Mouse (Mus musculus) lung, adult 2 months (tissue): ENCODE measurements at regions not wholly inside any gene's neighbourhood (a gene's known extent, or its start where the extent isn't known, plus 50 kb on each side); places are given as distances from the start of the nearest gene placed in this dataset.

Source experiments
- DNase-seq: peaks from one replicate; pipeline ENCODE4 v3.0.0; 2022
- H3K4me1 ChIP-seq: fragments of 200-500 bp; 2 replicates; pipeline ENCODE4 v1.6.1; 2011; ENCODE audit warnings: low read length; ENCODE audit not compliant: control insufficient read depth, insufficient read depth
- H3K4me3 ChIP-seq: fragments of 200-500 bp; replicated peaks from 2 replicates; pipeline ENCODE3; 2011; ENCODE audit warnings: low read depth, mild to moderate bottlenecking, control low read depth, low read length; ENCODE audit errors: extremely low read depth
- CTCF ChIP-seq: fragments of 200-500 bp; IDR thresholded peaks from 2 replicates; pipeline ENCODE4 v1.5.1; 2011; ENCODE audit warnings: mild to moderate bottlenecking, low read length, control low read depth; ENCODE audit not compliant: insufficient read depth
- POLR2A ChIP-seq: fragments of 200-500 bp; IDR thresholded peaks from 2 replicates; pipeline ENCODE4 v1.6.1; 2011; ENCODE audit warnings: low read depth, mild to moderate bottlenecking, control low read depth, low read length, borderline replicate concordance; ENCODE audit errors: extremely low read depth
- WGBS: fragments of 180-500 bp; shearing (Covaris S2); methylation state at CpG from one replicate; pipeline ENCODE4 v1.1.7; 2018; 5-methylcytosine and 5-hydroxymethylcytosine counted together

DNA sequence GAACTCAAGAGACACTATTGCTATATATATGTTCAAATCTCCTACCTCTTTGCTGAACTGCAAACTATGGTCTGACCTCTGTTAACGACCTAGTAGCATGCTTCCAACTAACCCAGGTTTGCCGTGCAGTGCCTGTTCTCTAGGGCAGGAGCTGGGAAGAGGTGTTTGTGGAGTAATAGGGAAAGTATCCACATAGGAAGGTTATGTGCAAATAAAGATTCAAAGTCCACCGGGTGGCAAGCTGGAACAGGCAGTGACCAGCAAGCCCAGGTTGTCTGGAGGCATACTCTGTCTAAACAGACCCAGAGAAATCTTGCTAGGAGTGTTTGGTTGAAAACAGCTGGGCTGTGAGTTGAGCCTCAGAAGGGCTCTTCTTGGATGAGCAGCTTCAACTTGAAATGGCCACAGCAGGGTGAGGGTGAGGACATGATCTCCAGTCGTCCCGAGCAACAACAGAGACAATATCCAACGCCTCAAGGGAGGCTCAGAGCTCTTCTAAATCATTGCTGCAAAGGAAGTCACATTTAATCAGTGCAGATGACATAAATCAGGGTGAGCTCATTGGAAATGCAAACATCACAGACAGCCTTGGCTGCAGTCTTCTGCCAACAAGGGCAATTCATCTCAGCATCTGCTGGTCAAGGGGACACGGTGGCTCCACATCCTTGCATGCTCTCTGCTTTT, 846.7 kb downstream of the Synb start:
- Histone ChIP-seq H3K4me3 (no peak overlapping the region), H3K4me1 (no peaks in the 10 kb centered on the region)
- WGBS = 50% methylated on average over 7 of the region's 7 CpGs
- DNase-seq = no peak
- TF ChIP-seq CTCF (no peak), POLR2A (no peak)

GRCm38 (mm10) chr14:68433326-68433725, 860.8 kb downstream of the Synb start:
- DNase-seq = no peak
- Histone ChIP-seq H3K4me1 (no peaks in the 10 kb centered on the region), H3K4me3 (no peak overlapping the region)
- TF ChIP-seq CTCF (no peak), POLR2A (no peak)
- 87% methylated on average over 9 of the region's 9 CpGs for WGBS

DNA sequence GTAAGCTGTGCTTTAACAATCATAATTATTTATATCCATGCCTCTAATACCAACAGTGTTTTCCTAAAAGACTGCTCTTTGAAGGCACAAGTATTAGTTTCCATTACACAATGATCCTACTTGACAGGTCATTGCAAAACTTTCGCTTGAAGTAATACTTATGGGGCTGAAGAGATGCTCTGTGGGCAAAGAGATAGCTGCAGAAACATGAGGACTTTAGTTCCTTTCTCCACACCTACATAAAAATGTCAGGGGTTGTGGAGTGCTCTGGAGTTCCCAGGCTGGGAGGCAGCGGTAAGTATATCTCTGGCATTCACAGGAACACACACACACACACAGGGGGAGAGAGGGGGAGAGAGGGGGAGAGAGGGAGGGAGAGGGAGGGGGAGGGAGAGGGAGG, 862.0 kb downstream of the Synb start:
- WGBS = 34% methylated on average over 2 of the region's 2 CpGs
- H3K4me1 ChIP-seq = peaks cover 2% of the 10 kb centered on the region; the same call in 1 of the 2 replicates
- TF ChIP-seq POLR2A = no peak
- TF ChIP-seq CTCF = no peak
- H3K4me3 ChIP-seq = no peak overlapping the region
- DNase-seq = peak; percentile 12

DNA sequence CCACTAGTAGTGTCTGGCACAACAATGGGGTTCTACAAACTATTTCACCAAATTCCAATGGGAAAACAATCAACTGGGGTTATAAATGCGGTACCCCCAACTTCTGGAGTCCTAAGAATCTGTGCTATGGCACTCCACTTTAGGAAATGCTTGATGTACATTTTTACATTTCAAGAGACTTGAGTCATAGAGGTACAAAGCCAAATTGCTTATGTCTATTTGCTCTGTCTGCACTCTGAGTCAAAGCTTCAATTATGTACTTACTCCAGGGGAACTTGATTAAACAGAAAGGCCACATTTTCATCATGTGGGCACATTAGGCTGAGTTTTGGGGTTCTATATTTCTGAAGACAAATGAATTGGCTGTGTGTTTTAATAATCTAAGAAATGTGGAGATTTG, 866.9 kb downstream of the Synb start:
- DNase-seq = no peak
- H3K4me1 ChIP-seq = peaks cover 2% of the 10 kb centered on the region; the same call in 1 of the 2 replicates
- WGBS = 64% methylated on average over 1 of the region's 1 CpGs

DNA sequence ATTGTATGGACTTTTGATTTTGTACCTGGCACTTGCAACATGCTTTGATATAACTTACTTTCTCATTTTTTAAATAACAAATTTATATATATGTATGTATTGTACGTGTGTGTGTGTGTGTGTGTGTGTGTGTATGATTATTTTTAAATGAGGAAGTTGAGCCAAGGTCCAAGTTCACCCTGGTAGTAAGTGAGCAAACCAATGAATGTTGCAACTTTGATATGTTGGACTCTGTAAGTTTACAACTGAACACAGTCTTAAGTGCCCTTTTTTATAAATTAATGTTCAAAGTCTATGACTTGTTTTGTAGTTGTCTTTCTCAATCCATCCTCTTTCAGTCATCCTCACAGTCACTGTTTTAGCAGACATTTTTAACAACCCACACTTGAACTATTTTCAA, 901.7 kb downstream of the Synb start:
- 58% methylated on average over 1 of the region's 1 CpGs for WGBS

More for the DNA sequence above, 866.9 kb downstream of the Synb start:
- H3K4me3 ChIP-seq = no peak overlapping the region
- TF ChIP-seq CTCF = no peak
- TF ChIP-seq POLR2A = no peak

GRCm38 (mm10) chr14:68391875-68392274, 902.2 kb downstream of the Synb start:
- H3K4me1 ChIP-seq = no peaks in the 10 kb centered on the region
- WGBS = 33% methylated on average over 3 of the region's 3 CpGs
- no peak for DNase-seq
- no peak overlapping the region for H3K4me3 ChIP-seq
- TF ChIP-seq CTCF = no peak
- TF ChIP-seq POLR2A = no peak

More for the DNA sequence above, 901.7 kb downstream of the Synb start:
- TF ChIP-seq CTCF (no peak), POLR2A (no peak)
- Histone ChIP-seq H3K4me3 (no peak overlapping the region), H3K4me1 (no peaks in the 10 kb centered on the region)
- no peak for DNase-seq

DNA sequence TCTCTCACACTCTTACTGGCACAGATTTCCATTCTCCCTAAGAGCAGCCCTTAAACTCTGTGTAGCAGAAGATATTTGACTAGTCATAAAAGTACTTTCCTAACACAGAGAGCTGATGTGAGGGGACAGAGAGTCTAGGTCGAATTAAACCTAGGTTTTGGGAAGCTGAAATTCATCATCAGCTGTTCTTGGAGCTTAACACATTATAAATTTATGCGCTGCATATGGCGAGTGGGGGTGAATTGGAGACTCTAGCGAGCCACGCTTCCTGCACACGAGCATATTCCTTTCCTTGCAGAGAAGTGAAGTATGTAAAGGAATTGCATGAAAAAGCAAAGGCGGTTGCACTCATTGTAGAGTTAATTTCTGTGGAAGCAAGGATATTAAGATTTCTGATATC, 912.4 kb downstream of the Synb start:
- Histone ChIP-seq H3K4me1 (no peaks in the 10 kb centered on the region), H3K4me3 (no peak overlapping the region)
- WGBS = 69% methylated on average over 7 of the region's 7 CpGs
- TF ChIP-seq POLR2A (no peak), CTCF (no peak)
- DNase-seq = no peak

DNA sequence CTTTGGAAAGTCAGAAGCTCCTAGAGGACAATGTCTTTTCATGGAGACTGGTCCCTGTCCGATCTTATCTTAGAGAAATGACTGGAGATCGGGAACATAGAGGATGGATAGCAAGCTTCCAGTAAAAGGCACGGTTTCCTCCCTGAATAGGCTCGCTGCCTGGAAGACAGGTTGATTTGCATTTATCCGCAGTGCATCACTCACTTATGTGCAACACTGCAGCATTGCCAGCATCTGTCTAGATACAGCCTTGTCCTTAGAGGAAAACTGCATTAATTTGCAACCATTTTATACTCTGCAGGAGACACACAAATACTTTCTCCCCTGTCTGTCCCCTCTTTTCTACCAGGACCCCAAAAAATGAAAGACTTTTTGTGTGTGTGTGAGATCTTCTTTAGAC, 926.4 kb downstream of the Synb start:
- Histone ChIP-seq H3K4me1 (no peaks in the 10 kb centered on the region), H3K4me3 (no peak overlapping the region)
- TF ChIP-seq CTCF (no peak), POLR2A (no peak)
- no peak for DNase-seq
- 79% methylated on average over 5 of the region's 5 CpGs for WGBS

DNA sequence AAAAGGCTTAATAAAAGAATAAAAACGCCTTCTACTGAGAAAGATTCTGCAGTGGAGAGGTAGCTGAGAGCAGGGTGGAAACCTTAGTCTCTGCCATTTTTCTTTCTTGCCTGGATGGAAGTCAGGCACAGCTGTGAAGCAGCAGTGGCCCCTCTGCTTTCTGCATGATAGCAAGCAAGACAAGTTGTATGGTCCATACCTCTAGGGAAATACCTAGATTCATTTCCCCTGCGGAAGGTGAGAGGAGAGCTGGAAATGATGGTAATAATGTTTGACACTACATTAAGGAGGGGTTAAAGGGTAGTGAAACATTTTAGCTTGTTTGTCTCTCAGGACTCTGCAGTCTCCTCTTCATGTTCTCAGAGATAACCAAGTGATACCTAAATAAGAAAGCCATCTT, 930.2 kb downstream of the Synb start:
- no peak overlapping the region for H3K4me3 ChIP-seq
- no peak for DNase-seq
- H3K4me1 ChIP-seq = no peaks in the 10 kb centered on the region
- TF ChIP-seq CTCF (no peak), POLR2A (no peak)
- 79% methylated on average over 2 of the region's 2 CpGs for WGBS

DNA sequence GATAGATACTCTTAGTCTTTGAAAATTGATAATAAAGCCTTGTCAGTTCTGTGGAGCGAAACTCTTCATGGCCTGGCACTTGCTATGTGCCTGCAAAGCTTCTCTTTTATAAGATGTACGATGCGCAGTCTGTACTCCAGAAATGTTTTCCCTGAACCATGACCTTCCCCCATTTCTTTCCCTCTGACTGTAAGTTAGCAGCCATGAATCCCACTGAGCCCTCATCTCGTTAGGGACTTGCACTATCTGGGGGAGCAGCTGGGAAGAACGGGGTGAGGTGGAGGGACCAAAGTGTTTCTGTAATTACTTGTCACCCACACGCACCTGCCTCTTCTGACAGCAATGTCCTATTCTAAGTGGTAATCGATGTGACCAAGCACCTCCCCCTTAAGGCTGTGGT, 932.1 kb downstream of the Synb start:
- 61% methylated on average over 7 of the region's 7 CpGs for WGBS
- no peak for TF ChIP-seq POLR2A
- TF ChIP-seq CTCF = no peak
- DNase-seq = no peak
- H3K4me1 ChIP-seq = no peaks in the 10 kb centered on the region
- H3K4me3 ChIP-seq = no peak overlapping the region
